Mouse (Mus musculus): ENCODE measurements around the gene Kat2b.
"Not testable (repeated sequence)": the region's sequence is repeated elsewhere in the genome, so short reads cannot be mapped to it uniquely, and the experiment has no call there.

Kat2b gene

DNA sequence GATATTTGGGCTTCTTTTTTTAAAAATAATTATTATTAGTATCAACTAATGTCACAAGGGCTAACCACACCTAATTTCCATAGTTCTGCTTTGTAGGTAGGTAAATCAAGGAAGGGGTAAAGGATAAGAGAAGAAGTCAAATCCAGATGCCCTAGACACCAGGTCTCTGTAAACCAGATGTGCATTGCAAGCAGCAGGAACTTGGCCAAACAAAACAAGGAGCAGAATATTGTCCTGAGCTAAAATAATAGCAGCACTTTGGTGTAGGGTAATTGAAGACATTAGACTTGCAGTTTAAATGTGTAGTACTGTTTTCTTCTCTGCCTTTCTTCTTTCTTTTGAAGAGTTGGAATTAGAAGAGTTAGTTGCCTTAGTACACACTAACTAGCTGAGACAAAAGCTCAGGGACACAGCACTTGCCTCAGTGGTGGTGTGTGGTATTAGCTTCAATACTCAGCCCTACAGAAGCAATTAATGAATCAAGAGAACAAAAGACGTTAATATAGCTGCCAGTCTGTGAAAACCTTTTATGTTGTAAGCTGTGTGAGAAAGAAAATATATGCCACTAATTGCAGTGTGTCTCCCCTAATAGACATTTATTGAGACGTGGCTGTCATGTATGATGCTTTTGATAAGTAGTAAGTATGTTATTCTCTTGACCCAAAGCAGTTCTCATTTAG lies 98.2 kb downstream of the Kat2b start:
- DNase-seq = no peak

GRCm38 (mm10) chr17:53670453-53670852 lies 103.8 kb downstream of the Kat2b start:
- no peak for DNase-seq

DNA sequence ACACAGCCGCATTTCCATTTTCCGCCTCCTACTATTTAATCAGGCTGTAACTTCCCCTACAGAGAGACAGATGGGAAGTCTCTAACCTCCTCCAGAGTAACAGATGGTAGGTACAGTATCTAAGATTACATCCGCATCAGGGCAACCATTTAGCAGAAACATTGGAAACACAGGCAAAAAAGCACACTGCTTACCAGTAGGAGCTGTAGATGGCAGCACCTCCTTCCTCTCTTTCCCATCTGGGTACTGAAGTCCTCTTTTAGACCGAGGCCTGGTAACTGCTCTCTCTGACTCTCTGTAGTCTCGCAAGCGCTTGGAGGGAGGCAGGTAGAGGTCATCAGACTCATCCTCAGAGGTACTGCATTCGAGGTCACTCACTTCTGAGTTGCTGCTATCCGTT lies 112.1 kb downstream of the Kat2b start:
- peak; percentile 13 for DNase-seq

- no peak for DNase-seq
Measured at GRCm38 (mm10) chr17:53688321-53688720, 121.7 kb downstream of the Kat2b start.

DNA sequence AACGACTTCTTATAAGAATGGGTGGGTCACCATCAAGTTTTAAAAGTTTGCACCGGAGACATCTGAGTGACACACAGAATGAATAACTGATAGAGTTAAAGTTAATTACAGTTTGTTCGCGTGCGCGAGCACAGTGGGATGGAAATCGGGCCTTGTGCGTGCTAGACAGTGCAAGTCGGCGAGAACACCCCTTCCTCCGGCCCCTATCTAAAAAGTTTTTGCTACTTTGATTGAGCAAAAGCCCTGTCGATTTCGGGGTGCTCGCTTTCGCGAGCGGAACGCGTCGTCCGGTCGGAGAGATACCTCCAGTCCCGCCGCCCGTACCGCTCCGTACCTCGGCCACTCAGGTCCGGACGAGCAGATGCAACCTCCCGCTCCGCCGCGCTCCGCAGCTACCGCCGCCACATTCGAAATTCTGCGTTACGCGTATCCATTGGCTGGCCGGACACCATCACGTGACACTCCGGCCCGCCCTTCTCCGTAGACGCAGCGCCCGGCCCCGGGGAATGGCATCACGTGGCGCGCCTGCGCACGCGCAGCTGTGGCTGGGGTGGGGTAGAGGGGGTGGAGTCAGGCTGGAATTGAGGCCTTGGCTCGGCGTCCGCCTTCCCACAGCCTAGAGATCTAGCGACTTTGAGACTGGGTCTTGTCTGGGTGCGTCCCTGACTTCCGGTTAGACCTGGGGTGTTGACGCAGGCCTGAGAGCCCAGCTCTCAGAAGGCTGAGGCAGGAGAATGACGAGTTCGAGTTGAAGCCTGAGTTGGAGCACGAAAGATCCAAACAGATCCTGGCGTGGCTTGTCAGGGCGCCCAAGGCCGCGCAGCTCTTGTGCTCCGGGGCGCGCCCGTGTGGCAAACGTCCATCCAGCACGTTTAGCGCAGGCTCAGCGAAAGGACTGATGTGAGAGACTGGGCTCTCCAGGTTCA lies 122.5 kb downstream of the Kat2b start, which contains the start of gene Sgo1:
Gene Sgo1, minus strand, starts transcription at position 457 of the 926 bp plus-strand sequence.
- peak; percentile 97 for DNase-seq

- no peak for DNase-seq
Measured at GRCm38 (mm10) chr17:53689946-53690345, 123.3 kb downstream of the Kat2b start.

DNA sequence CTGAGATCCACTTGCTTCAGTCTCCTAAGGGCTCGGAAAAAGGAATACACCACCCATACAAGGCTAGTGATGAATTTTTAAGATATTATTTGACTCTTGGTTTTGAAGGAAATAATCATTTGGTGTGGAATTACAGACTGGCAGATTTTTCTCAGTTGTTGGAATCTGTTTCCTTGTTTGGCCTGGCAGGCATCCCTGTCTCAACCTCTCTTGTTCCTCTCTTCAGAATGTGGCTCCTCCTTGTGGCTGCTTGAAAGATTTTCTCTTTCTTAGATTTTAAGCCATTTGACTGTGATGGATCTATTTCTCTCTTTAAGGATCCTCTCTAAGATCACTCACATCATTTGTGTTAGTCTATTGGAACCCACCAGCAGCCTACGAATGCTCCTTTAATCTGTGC lies 127.4 kb downstream of the Kat2b start:
- peak; percentile 19 for DNase-seq

DNA sequence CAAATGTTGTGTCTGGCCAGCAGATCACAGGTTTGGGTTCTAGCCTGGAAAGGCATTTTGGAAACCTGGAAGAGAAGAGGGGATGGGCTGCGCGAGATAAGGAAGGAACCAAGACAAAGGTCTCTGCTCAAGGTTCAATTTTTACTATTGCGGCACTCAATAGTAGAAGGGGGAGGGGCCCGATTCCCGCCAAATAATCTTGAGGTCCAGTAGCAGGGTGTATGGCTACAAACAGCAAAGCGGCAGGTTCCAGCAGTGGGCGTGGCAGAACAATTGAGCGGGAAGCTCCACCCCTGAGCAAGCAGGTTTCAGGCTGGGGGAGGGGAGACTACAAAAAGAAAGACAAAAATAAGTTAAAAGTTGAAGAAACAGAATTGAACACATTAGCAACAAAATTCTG lies 130.9 kb downstream of the Kat2b start:
- not testable (repeated sequence) for DNase-seq

GRCm38 (mm10) chr17:53714453-53714852 lies 147.8 kb downstream of the Kat2b start:
- no peak for DNase-seq

DNA sequence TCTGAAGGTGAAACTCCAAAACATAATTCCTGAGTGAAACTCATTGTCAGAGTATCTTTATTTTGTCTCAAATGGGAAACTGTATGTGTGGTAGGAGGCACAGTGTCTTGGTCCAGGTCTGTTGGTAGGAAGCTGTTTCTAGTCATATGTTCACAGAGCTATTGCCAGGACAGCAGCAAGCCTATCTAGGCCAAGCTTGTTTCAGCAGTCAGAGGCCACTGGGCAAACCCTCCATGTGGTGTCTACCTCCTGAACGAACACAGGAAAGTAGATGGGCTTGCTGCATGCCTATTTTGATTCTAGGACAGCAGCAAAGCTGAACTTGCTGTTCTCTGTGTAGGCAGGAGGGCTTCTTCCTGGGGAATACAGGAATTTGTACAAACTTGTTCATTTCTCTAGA lies 148.5 kb downstream of the Kat2b start:
- not testable (repeated sequence) for DNase-seq

- no peak for DNase-seq
Measured at GRCm38 (mm10) chr17:53718474-53718873, 151.8 kb downstream of the Kat2b start.

DNA sequence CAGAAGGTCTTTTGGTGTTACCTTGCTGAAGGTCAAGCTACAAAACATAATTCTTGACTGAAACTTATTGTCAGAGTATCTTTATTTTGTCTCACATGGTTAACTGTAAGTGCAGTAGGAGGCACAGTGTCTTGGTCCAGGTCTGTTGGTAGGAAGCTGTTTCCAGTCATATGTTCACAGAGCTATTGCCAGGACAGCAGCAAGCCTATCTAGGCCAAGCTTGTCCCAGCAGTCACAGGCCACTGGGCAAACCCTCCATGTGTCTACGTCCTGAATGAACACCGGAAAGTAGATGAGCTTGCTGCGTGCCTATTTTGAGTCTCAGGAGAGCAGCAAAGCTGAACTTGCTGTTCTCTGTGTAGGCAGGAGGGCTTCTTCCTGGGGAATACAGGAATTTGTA lies 152.3 kb downstream of the Kat2b start:
- DNase-seq = not testable (repeated sequence)
